Mouse (Mus musculus) bone marrow, adult 2 months (tissue): ENCODE data around the gene Tcf3.

Experiments
- CTCF ChIP-seq: fragments of 200-500 bp; IDR thresholded peaks from 2 replicates; pipeline ENCODE4 v1.5.1; 2011; ENCODE audit warnings: low read length, control low read depth; ENCODE audit not compliant: control insufficient read depth, insufficient read depth
- POLR2A ChIP-seq: fragments of 200-500 bp; IDR thresholded peaks from 2 replicates; pipeline ENCODE4 v1.6.1; 2011; ENCODE audit warnings: low read depth, mild to moderate bottlenecking, control low read depth, low read length, borderline replicate concordance; ENCODE audit not compliant: control insufficient read depth

DNA sequence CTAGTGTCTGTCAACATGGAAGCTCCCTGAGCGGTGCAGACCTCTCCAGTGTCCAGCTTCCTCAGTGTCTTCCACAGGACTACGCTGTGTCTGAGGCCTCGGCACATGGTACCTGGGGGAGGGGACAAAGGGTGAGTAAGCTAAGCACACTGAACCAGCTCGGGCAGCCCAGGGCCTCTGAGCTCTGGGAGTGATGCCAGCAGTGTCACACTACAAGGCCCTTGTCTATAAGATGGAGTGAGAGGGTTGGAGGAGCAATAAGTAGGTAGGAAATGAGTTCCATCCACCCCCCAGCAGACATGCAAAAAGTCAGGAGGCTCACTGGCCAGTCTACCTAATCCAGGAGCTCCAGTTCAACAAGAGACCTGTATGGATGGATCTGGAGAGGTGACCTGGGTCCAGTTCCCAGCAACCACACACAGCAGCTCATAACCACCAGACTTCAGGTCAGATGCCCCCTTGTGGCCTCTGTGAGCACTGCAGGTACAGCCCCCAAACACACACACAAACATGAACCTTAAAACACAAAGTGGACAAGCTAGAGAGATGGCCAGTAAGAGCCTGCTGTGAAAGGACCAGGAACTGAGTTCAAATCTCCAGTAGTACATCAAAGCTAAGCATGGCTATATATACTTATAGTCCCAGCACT, 30.3 kb downstream of the Tcf3 start:
- peak; percentile 68; the same call in 1 of the 2 replicates for TF ChIP-seq CTCF
- no peak for TF ChIP-seq POLR2A
